Mouse (Mus musculus): ENCODE measurements around the gene Gm867. TPM values are rescaled to one million over a fixed set of nuclear protein-coding genes. Genes with fewer than 3 reads are reported as not detected.

Gene Gm867
- polyA plus RNA-seq, 1 experiment from 2014 or later = 2.4 TPM

GRCm38 (mm10) chr10:75939481-75940234 is 814 bp downstream of the Gm867 start:
- no peak overlapping the region for H3K27ac ChIP-seq (ENCODE audit: low read depth, low read length)
- H3K9me3 ChIP-seq (ENCODE audit: control insufficient read depth, low read length) = no peaks in the 10 kb centered on the region
- H3K4me2 ChIP-seq (ENCODE audit: low read depth, low read length) = no peak overlapping the region
- no peaks in the 10 kb centered on the region for H3K27me3 ChIP-seq (ENCODE audit: control insufficient read depth, insufficient read depth, low read length)
- no peak for ATAC-seq (ENCODE audit: low read depth)
- no peaks in the 10 kb centered on the region for H3K36me3 ChIP-seq (ENCODE audit: control insufficient read depth, insufficient read depth, low read length)
- no peak overlapping the region for H3K9ac ChIP-seq (replicated peaks; ENCODE audit: low read depth, low read length)
- peaks cover 5% of the 10 kb centered on the region; the same call in 1 of the 2 replicates for H3K4me1 ChIP-seq (ENCODE audit: control insufficient read depth, insufficient read depth, low read length)
- WGBS = 39% methylated on average over 9 of the region's 9 CpGs
- no peak overlapping the region; the same call in 1 of the 2 replicates for H3K4me3 ChIP-seq (ENCODE audit: low read depth, low read length)

- Histone ChIP-seq H3K9ac (replicated peaks; ENCODE audit: low read depth, low read length) (no peak overlapping the region), H3K4me2 (ENCODE audit: low read depth, low read length) (no peak overlapping the region), H3K36me3 (ENCODE audit: control insufficient read depth, insufficient read depth, low read length) (no peaks in the 10 kb centered on the region), H3K4me3 (ENCODE audit: low read depth, low read length) (no peak overlapping the region), H3K27me3 (ENCODE audit: control insufficient read depth, insufficient read depth, low read length) (no peaks in the 10 kb centered on the region), H3K27ac (ENCODE audit: low read depth, low read length) (no peak overlapping the region), H3K4me1 (ENCODE audit: control insufficient read depth, insufficient read depth, low read length) (peaks cover 2% of the 10 kb centered on the region; the same call in 1 of the 2 replicates), H3K9me3 (ENCODE audit: control insufficient read depth, low read length) (no peaks in the 10 kb centered on the region)
- ATAC-seq (ENCODE audit: low read depth) = no peak
- 56% methylated on average over 10 of the region's 10 CpGs for WGBS
Observed at GRCm38 (mm10) chr10:75937851-75938643, 2.4 kb downstream of the Gm867 start.

- Histone ChIP-seq H3K4me3 (ENCODE audit: low read depth, low read length) (no peak overlapping the region), H3K9ac (replicated peaks; ENCODE audit: low read depth, low read length) (no peak overlapping the region), H3K4me2 (ENCODE audit: low read depth, low read length) (peak overlapping the region; percentile 23; the same call in 1 of the 2 replicates), H3K27me3 (ENCODE audit: control insufficient read depth, insufficient read depth, low read length) (no peaks in the 10 kb centered on the region), H3K4me1 (ENCODE audit: control insufficient read depth, insufficient read depth, low read length) (peaks cover 10% of the 10 kb centered on the region), H3K9me3 (ENCODE audit: control insufficient read depth, low read length) (no peaks in the 10 kb centered on the region), H3K27ac (ENCODE audit: low read depth, low read length) (no peak overlapping the region), H3K36me3 (ENCODE audit: control insufficient read depth, insufficient read depth, low read length) (no peaks in the 10 kb centered on the region)
- no peak for ATAC-seq (ENCODE audit: low read depth)
- WGBS = 38% methylated on average over 18 of the region's 18 CpGs
Observed at GRCm38 (mm10) chr10:75936909-75937667, 3.4 kb downstream of the Gm867 start.

GRCm38 (mm10) chr10:75935680-75936541 is 4.6 kb downstream of the Gm867 start, which contains the start of gene Mmp11:
Gene Mmp11, minus strand, starts transcription at chr10:75936496.
- H3K27me3 ChIP-seq (ENCODE audit: control insufficient read depth, insufficient read depth, low read length) = peaks cover 3% of the 10 kb centered on the region; the same call in 1 of the 2 replicates
- peak; percentile 69 for ATAC-seq (ENCODE audit: low read depth)
- no peaks in the 10 kb centered on the region for H3K36me3 ChIP-seq (ENCODE audit: control insufficient read depth, insufficient read depth, low read length)
- H3K4me3 ChIP-seq (ENCODE audit: low read depth, low read length) = peak within 1 kb of the TSS; percentile 54
- peak within 1 kb of the TSS; percentile 95 for H3K4me2 ChIP-seq (ENCODE audit: low read depth, low read length)
- peaks cover 19% of the 10 kb centered on the region for H3K4me1 ChIP-seq (ENCODE audit: control insufficient read depth, insufficient read depth, low read length)
- 1% methylated on average over 51 of the region's 51 CpGs for WGBS
- no peaks in the 10 kb centered on the region for H3K9me3 ChIP-seq (ENCODE audit: control insufficient read depth, low read length)
- H3K27ac ChIP-seq (ENCODE audit: low read depth, low read length) = peak within 1 kb of the TSS; percentile 57; the same call in 1 of the 2 replicates
- peak within 1 kb of the TSS; percentile 56 for H3K9ac ChIP-seq (replicated peaks; ENCODE audit: low read depth, low read length)

- Histone ChIP-seq H3K4me3 (ENCODE audit: low read depth, low read length) (no peak overlapping the region), H3K4me1 (ENCODE audit: control insufficient read depth, insufficient read depth, low read length) (peaks cover 19% of the 10 kb centered on the region), H3K27ac (ENCODE audit: low read depth, low read length) (no peak overlapping the region), H3K36me3 (ENCODE audit: control insufficient read depth, insufficient read depth, low read length) (no peaks in the 10 kb centered on the region), H3K9ac (replicated peaks; ENCODE audit: low read depth, low read length) (no peak overlapping the region), H3K27me3 (ENCODE audit: control insufficient read depth, insufficient read depth, low read length) (peaks cover 3% of the 10 kb centered on the region; the same call in 1 of the 2 replicates), H3K4me2 (ENCODE audit: low read depth, low read length) (peak overlapping the region; percentile 95), H3K9me3 (ENCODE audit: control insufficient read depth, low read length) (no peaks in the 10 kb centered on the region)
- WGBS = 89% methylated on average over 1 of the region's 1 CpGs
- ATAC-seq (ENCODE audit: low read depth) = no peak
Observed at GRCm38 (mm10) chr10:75934991-75935390, 5.5 kb downstream of the Gm867 start.

- peak within 1 kb of the TSS; percentile 75 for H3K9ac ChIP-seq (replicated peaks; ENCODE audit: low read depth, low read length)
- H3K4me3 ChIP-seq (ENCODE audit: low read depth, low read length) = peak within 1 kb of the TSS; percentile 48
- peaks cover 19% of the 10 kb centered on the region for H3K4me1 ChIP-seq (ENCODE audit: control insufficient read depth, insufficient read depth, low read length)
- H3K27ac ChIP-seq (ENCODE audit: low read depth, low read length) = 0 out of 2 replicates have a peak within 1 kb of the TSS, but pooled peaks have one; percentile 39
- no peak for ATAC-seq (ENCODE audit: low read depth)
- 25% methylated on average over 6 of the region's 6 CpGs for whole genome bisulfite sequencing
- H3K36me3 ChIP-seq (ENCODE audit: control insufficient read depth, insufficient read depth, low read length) = no peaks in the 10 kb centered on the region
- H3K9me3 ChIP-seq (ENCODE audit: control insufficient read depth, low read length) = no peaks in the 10 kb centered on the region
- peaks cover 3% of the 10 kb centered on the region; the same call in 1 of the 2 replicates for H3K27me3 ChIP-seq (ENCODE audit: control insufficient read depth, insufficient read depth, low read length)
- H3K4me2 ChIP-seq (ENCODE audit: low read depth, low read length) = peak within 1 kb of the TSS; percentile 95
Observed at GRCm38 (mm10) chr10:75932891-75933290, 7.6 kb downstream of the Gm867 start, which contains the start of gene Chchd10. Gene Chchd10, plus strand, starts transcription at chr10:75933130.

- under 1% methylated on average over 38 of the region's 44 CpGs for WGBS
- H3K9me3 ChIP-seq (ENCODE audit: control insufficient read depth, low read length) = no peaks in the 10 kb centered on the region
- H3K4me1 ChIP-seq (ENCODE audit: control insufficient read depth, insufficient read depth, low read length) = peaks cover 19% of the 10 kb centered on the region
- H3K36me3 ChIP-seq (ENCODE audit: control insufficient read depth, insufficient read depth, low read length) = no peaks in the 10 kb centered on the region
- H3K4me2 ChIP-seq (ENCODE audit: low read depth, low read length) = peak overlapping the region; percentile 95
- H3K27ac ChIP-seq (ENCODE audit: low read depth, low read length) = 0 out of 2 replicates have a peak overlapping the region, but pooled peaks have one; percentile 39
- H3K4me3 ChIP-seq (ENCODE audit: low read depth, low read length) = peak overlapping the region; percentile 48
- H3K9ac ChIP-seq (replicated peaks; ENCODE audit: low read depth, low read length) = peak overlapping the region; percentile 75
- ATAC-seq (ENCODE audit: low read depth) = peak; percentile 36; the same call in 1 of the 2 replicates
- H3K27me3 ChIP-seq (ENCODE audit: control insufficient read depth, insufficient read depth, low read length) = peaks cover 3% of the 10 kb centered on the region; the same call in 1 of the 2 replicates
Observed at GRCm38 (mm10) chr10:75932081-75932678, 8.3 kb downstream of the Gm867 start.

Data from neural tube, embryonic 14.5 days (tissue).